In the genomic region with DNA sequence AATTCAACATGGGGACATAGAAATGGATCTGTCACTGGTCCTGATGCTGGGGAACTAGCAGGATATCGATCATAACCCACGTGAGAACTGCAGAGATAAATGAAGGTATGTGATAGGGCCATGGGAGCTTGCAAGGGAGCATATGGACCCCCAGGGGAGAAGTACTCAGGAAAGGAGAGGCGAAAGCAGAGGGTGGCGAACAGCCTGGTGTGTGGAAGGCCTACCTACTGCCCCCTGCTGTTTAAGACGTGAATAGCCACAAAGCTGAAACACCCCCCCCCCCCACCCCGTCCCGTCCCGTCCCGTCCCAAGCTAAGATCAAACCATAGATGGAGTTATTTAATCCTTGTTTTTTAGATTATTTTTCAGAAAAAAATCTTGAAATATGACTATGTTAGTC, we compare ENCODE assay signal across 15 mouse cellular contexts. TPM values are rescaled to one million over a fixed set of nuclear protein-coding genes. Genes with fewer than 3 reads are reported as not detected.
DNase-seq lines count a peak whose midpoint lies in the region; TF ChIP-seq lines count a peak whose summit lies in the region.
"Had no signal": no experiment of that assay in that cellular context is flagged by ENCODE, and none has a peak within 500 bp of the region (broad histone marks: within the 10 kb centered on the region; RNA-seq: fewer than 3 reads in every experiment).

No protein-coding gene starts in this region.

- no peaks in the 10 kb centered on the region for H3K79me2 ChIP-seq in liver, adult 2 months (ENCODE audit: control insufficient read depth, insufficient read depth, low read length)

- DNase-seq in cerebellum, adult 9-11 months, result peak; percentile 50
- no peak for DNase-seq in cerebellum, adult 8-10 months
- DNase-seq in liver, adult 2 months (ENCODE audit: extremely low read depth, low read depth, low spot score), result no peak
- DNase-seq in liver, result no peak
- peak; percentile 32 for DNase-seq in A20 (ENCODE audit: low read depth, low spot score)
- DNase-seq in urinary bladder, postnatal 14 days (ENCODE audit: low spot score), result no peak
- no peak for DNase-seq in layer of hippocampus, postnatal 14 days (ENCODE audit: low spot score in 2 of 2)
- DNase-seq: adrenal gland, postnatal 36 days; cerebellum, postnatal 10 days; kidney, adult 11 months; spleen, adult 18-20 months had no signal

- no peak overlapping the region for H3K27ac ChIP-seq in liver, adult 2 months (replicated peaks; ENCODE audit: insufficient read depth, low read depth, low read length)
- H3K27ac ChIP-seq in bone marrow, adult 2 months (ENCODE audit: control insufficient read depth, insufficient read depth, low read depth, low read length, poor library complexity), result no peak overlapping the region
- H3K27ac ChIP-seq: embryonic facial prominence, embryonic 15.5 days had no signal

- no peaks in the 10 kb centered on the region for H3K36me3 ChIP-seq in liver, adult 2 months (ENCODE audit: control insufficient read depth, insufficient read depth, low read length)
- H3K36me3 ChIP-seq: embryonic facial prominence, embryonic 15.5 days had no signal

- TF ChIP-seq CTCF in liver, adult 2 months (IDR thresholded peaks at IDR 0.05; ENCODE audit: low read depth, low read length), result peak; percentile 60
- TF ChIP-seq CTCF in bone marrow, adult 2 months (IDR thresholded peaks at IDR 0.05; ENCODE audit: control insufficient read depth, insufficient read depth, low read length), result 0 out of 2 replicates have a peak, but pooled peaks have one; percentile 37

- no peak overlapping the region for H3K9ac ChIP-seq in liver, adult 2 months (ENCODE audit: low read depth, low read length)
- H3K9ac ChIP-seq: embryonic facial prominence, embryonic 15.5 days had no signal

- 57% methylated on average over 9 of the region's 9 CpGs for WGBS in liver, adult 2 months
- WGBS in bone marrow, adult 2 months, result 42% methylated on average over 9 of the region's 9 CpGs

- H3K27me3 ChIP-seq in liver, adult 2 months (ENCODE audit: control insufficient read depth, insufficient read depth, low read length), result no peaks in the 10 kb centered on the region
- H3K27me3 ChIP-seq: embryonic facial prominence, embryonic 15.5 days had no signal

- H3K4me1 ChIP-seq in liver, adult 2 months (ENCODE audit: control insufficient read depth, insufficient read depth, low read length), result no peaks in the 10 kb centered on the region
- H3K4me1 ChIP-seq in bone marrow, adult 2 months (ENCODE audit: control insufficient read depth, insufficient read depth, low read length), result no peaks in the 10 kb centered on the region; the same call in 1 of the 2 replicates
- H3K4me1 ChIP-seq: embryonic facial prominence, embryonic 15.5 days had no signal

- no peak for TF ChIP-seq POLR2A in liver, adult 2 months (IDR thresholded peaks at IDR 0.05; ENCODE audit: extremely low read depth, insufficient read depth, low read length)
- no peak for TF ChIP-seq POLR2A in bone marrow, adult 2 months (IDR thresholded peaks at IDR 0.05; ENCODE audit: borderline replicate concordance, control insufficient read depth, low read depth, low read length)

- no peak overlapping the region for H3K4me3 ChIP-seq in liver, adult 2 months (ENCODE audit: insufficient read depth, low read depth, low read length)
- no peak overlapping the region for H3K4me3 ChIP-seq in bone marrow, adult 2 months (replicated peaks; ENCODE audit: control insufficient read depth, low read depth, low read length)
- H3K4me3 ChIP-seq: embryonic facial prominence, embryonic 15.5 days; megakaryocyte, embryonic 14.5 days; myocyte had no signal

RNA-seq across cellular contexts. Expression of a gene that starts 50.9 kb away (rescaled TPM):
- 0.37 and 0.54 TPM in 2 replicates for total RNA-seq in liver, adult 2 months (2014; rRNA removed)
- polyA plus RNA-seq in liver, adult 2 months (2012; rRNA removed), result 0.57 and 0.81 TPM in 2 replicates
- polyA plus RNA-seq in bone marrow, adult 2 months (2011; ENCODE audit: insufficient read depth, insufficient read length, low replicate concordance, missing spikeins), result 3.6 and 7.4 TPM in 2 replicates
- total RNA-seq in layer of hippocampus, postnatal 14 days (2021), result 100 to 1,000 TPM; 818 to 860 TPM

Comparison
In these comparisons a context has a peak if more than half of its experiments do, and no peak if none do; other contexts are left out.
1. DNase-seq: peak in cerebellum, adult 9-11 months (single experiment) and A20 (single experiment); none in cerebellum, adult 8-10 months (single experiment), liver, adult 2 months (single experiment), liver (single experiment), urinary bladder, postnatal 14 days (single experiment) and layer of hippocampus, postnatal 14 days (0 of 2).
2. RNA of a gene that starts 50.9 kb away (total RNA-seq): 818 to 860 TPM in layer of hippocampus, postnatal 14 days; 0.37 to 0.54 TPM in liver, adult 2 months; every median in the first group is over 100 times any median in the second.